Mouse (Mus musculus) myocyte (in vitro differentiated cells): ENCODE data around the gene Wwox.

Source experiments
- E2F4 ChIP-seq: IDR thresholded peaks from one replicate; pipeline ENCODE4 v1.6.1; 2011; ENCODE audit warnings: mild to moderate bottlenecking, control low read depth, moderate library complexity; ENCODE audit not compliant: insufficient read depth
- MAX ChIP-seq: IDR thresholded peaks from one replicate; pipeline ENCODE4 v1.6.1; 2011; ENCODE audit warnings: low read depth, mild to moderate bottlenecking, control low read depth
- MYOD1 ChIP-seq, 3 experiments: IDR thresholded peaks; one replicate each; pipeline ENCODE4 v1.6.1; 2011; ENCODE audit warnings: control low read depth in 2 of 3, low read depth in 2 of 3, mild to moderate bottlenecking in 2 of 3, moderate library complexity in 1 of 3; ENCODE audit not compliant: insufficient read length in 2 of 3, control insufficient read depth in 1 of 3
- MYOG ChIP-seq, 3 experiments: IDR thresholded peaks; one replicate each; pipeline ENCODE4 v1.6.1; 2011; ENCODE audit warnings: control low read depth in 2 of 3, low read depth in 2 of 3, mild to moderate bottlenecking in 2 of 3; ENCODE audit not compliant: insufficient read length in 2 of 3, control insufficient read depth in 1 of 3, insufficient read depth in 1 of 3
- POLR2A ChIP-seq: IDR thresholded peaks from one replicate; pipeline ENCODE4 v1.6.1; 2011; ENCODE audit warnings: low read depth, mild to moderate bottlenecking, control low read depth, moderate library complexity; ENCODE audit not compliant: insufficient read length
- POLR2AphosphoS2 ChIP-seq: IDR thresholded peaks from one replicate; pipeline ENCODE4 v1.6.1; 2011; ENCODE audit warnings: low read depth, control low read depth; ENCODE audit not compliant: insufficient read length
- REST ChIP-seq: IDR thresholded peaks from one replicate; pipeline ENCODE4 v1.6.1; 2011; ENCODE audit warnings: mild to moderate bottlenecking, control low read depth, moderate library complexity; ENCODE audit not compliant: insufficient read depth, insufficient read length
- SRF ChIP-seq: IDR thresholded peaks from one replicate; pipeline ENCODE4 v1.6.1; 2011; ENCODE audit warnings: low read depth; ENCODE audit not compliant: control insufficient read depth, insufficient read length
- TCF12 ChIP-seq: IDR thresholded peaks from one replicate; pipeline ENCODE4 v1.6.1; 2011; ENCODE audit warnings: mild to moderate bottlenecking, control low read depth; ENCODE audit not compliant: poor library complexity, insufficient read depth, severe bottlenecking
- USF1 ChIP-seq: IDR thresholded peaks from one replicate; pipeline ENCODE4 v1.6.1; 2011; ENCODE audit warnings: low read depth, mild to moderate bottlenecking, control low read depth, moderate library complexity

- TF ChIP-seq E2F4 (no peak), POLR2A (no peak), MAX (no peak), REST (no peak), USF1 (no peak), MYOG (IDR thresholded peaks at IDR 0.05; ENCODE audit: control insufficient read depth in 1 of 3, insufficient read depth in 1 of 3, insufficient read length in 2 of 3, low read depth in 2 of 3) (no peak), TCF12 (no peak), POLR2AphosphoS2 (no peak), SRF (no peak), MYOD1 (IDR thresholded peaks at IDR 0.05; ENCODE audit: control insufficient read depth in 1 of 3, insufficient read length in 2 of 3, low read depth in 2 of 3) (no peak)
These were observed 630.8 kb downstream of the Wwox start for GRCm38 (mm10) chr8:115070225-115070624.
